Mouse (Mus musculus) brown adipose tissue, adult 24 weeks (tissue): ENCODE measurements around the gene Qrich1. TPM values are rescaled to one million over a fixed set of nuclear protein-coding genes. Genes with fewer than 3 reads are reported as not detected.
A peak's percentile ranks its signal among the peaks of the same experiment; 100 is the strongest.

Experiments
- H3K27ac ChIP-seq: fragments of 200-500 bp; replicated peaks from 2 replicates; pipeline ENCODE4 v1.5.1; 2012; ENCODE audit warnings: low read depth, mild to moderate bottlenecking, low read length
- H3K4me1 ChIP-seq: fragments of 200-500 bp; 2 replicates; pipeline ENCODE4 v1.6.1; 2012; ENCODE audit warnings: low read length, mixed read lengths; ENCODE audit not compliant: control insufficient read depth, insufficient read depth, insufficient read length
- H3K4me3 ChIP-seq: fragments of 200-500 bp; 2 replicates; pipeline ENCODE4 v1.5.1; 2012; ENCODE audit warnings: low read depth, mild to moderate bottlenecking, low read length, moderate library complexity; ENCODE audit not compliant: insufficient read depth
- polyA plus RNA-seq: library from polyadenylated mRNA; stranded (reverse); fragments of >200 nt; gene quantifications from 2 replicates; pipeline ENCODE4 v1.2.4, GENCODE M21; 2012; ENCODE audit not compliant: missing spikeins, insufficient read depth, insufficient read length

The Qrich1 gene
- polyA plus RNA-seq, 1 experiment: 45.7 TPM

DNA sequence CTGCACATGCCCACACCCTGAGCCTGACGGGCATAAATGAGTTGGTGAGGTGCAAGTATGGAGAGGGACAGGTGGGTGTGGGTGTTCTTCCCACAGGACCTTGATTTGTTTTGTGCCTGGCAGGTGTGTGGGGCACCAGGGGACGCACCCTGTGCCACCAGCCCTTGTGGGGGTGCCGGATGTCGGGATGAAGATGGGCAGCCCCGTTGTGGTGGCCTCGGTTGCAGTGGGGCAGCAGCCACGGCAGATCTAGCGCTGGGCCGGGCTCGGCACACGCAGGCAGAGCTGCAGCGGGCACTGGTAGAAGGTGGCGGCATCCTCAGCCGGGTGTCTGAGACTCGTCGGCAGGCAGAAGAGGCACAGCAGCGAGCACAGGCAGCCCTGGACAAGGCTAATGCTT lies 28.2 kb upstream of the Qrich1 start:
- peaks cover 13% of the 10 kb centered on the region for H3K4me1 ChIP-seq
- H3K27ac ChIP-seq: no peak overlapping the region
- no peak overlapping the region for H3K4me3 ChIP-seq

DNA sequence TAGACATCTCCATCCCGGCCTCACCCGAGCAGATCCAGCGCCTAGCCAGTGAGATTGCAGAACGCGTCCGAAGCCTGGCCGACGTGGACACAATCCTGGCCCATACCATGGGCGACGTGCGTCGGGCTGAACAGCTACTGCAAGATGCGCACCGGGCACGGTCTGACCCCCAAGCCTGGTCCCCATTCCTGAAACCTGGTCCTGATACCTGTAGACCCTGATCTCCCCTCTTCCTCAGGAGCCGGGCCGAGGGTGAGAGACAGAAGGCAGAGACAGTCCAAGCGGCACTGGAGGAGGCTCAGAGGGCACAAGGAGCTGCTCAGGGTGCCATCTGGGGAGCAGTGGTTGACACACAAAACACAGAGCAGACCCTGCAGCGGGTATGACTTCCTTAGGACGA lies 27.4 kb upstream of the Qrich1 start:
- peaks cover 13% of the 10 kb centered on the region for H3K4me1 ChIP-seq
- 0 out of 2 replicates have a peak overlapping the region, but pooled peaks have one; percentile 70 for H3K27ac ChIP-seq
- H3K4me3 ChIP-seq: no peak overlapping the region

DNA sequence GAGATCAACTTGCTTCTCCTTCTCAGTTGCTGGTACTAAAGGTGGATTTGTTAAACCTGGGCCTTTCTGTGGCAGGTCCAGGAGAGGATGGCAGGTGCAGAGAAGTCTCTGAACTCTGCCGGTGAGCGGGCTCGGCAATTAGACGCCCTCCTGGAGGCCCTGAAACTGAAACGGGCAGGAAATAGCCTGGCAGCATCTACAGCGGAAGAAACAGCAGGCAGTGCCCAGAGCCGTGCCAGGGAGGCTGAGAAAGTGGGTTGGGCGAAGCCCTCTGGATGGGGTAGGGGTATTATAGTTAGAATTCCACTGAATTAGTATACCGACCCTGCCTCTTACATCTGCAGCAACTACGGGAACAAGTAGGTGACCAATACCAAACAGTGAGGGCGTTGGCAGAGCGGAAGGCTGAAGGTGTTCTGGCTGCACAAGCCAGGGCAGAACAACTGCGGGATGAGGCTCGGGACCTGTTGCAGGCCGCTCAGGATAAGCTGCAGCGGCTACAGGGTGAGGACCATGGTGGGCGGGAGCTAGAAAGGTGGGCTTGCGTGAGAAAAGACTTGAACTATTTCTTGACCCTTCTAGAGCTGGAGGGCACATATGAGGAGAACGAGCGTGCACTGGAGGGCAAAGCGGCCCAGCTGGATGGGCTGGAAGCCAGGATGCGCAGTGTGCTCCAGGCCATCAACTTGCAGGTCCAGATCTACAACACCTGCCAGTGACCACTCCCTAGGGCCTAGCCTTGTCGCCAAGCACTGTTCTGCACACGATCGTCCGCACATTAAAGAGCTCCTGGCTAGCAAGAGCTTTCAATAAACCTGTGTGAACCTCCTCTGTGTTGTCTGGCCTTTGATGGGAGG lies 26.7 kb upstream of the Qrich1 start:
- H3K4me3 ChIP-seq: peak overlapping the region; percentile 89
- peaks cover 13% of the 10 kb centered on the region for H3K4me1 ChIP-seq
- H3K27ac ChIP-seq: peak overlapping the region; percentile 70

DNA sequence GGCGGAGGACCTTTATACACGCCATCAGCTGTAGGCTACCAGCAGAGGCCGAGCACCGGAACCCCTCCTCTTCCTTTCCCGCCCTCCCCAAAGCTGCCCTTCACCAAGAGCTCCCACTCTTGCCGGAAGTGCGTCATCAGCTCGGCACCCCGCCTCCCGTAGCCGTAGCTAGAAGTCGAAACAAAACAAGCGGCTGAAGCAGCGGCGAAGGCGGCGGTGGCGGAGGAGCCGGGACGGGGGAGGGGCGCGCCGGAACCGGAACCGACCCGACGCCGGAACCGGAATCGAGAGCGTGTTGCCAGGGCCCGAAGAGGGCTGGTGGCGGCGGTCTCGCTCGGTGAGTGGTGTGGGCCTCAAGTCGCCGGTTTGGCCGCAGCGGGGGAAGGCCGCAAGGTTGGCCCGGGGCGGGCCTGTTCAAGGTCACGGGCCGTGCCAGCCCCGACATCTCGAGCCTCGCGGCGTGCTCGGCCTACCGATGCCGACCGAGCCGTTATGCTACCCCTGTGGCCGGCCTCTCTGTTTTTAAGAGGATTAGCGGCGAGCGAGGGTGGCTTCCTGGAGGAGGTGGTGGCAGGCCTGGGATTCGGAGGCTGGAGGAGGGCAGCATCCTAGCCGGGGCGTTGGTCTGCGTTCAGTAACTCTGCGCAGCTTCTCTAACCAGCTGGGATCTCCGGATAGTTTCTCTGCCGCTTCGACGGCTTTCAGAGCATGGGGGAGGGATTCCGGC lies 25.9 kb upstream of the Qrich1 start, which contains the start of gene Usp19:
Usp19 (plus strand) TSS at position 44 of the 727 bp plus-strand sequence.
- peaks cover 13% of the 10 kb centered on the region for H3K4me1 ChIP-seq
- H3K27ac ChIP-seq: peak within 1 kb of the TSS; percentile 90
- H3K4me3 ChIP-seq: peak within 1 kb of the TSS; percentile 89

DNA sequence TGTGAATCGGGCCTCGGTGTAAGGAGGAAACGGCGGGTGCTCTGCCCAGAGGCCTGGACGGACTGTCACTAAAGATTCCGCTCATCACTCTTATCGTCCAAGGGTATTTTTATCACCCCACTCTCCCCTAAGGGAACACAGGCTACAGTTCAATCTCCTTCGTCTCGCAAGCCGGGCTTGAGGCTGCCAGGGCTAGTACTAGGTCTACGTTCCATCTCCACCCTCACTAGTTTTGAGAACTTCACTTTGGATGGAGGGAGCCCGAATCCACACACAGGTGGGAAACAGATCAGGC lies 25.4 kb upstream of the Qrich1 start:
- Histone ChIP-seq H3K4me3 (peak overlapping the region; percentile 89), H3K4me1 (peaks cover 13% of the 10 kb centered on the region), H3K27ac (peak overlapping the region; percentile 90)

DNA sequence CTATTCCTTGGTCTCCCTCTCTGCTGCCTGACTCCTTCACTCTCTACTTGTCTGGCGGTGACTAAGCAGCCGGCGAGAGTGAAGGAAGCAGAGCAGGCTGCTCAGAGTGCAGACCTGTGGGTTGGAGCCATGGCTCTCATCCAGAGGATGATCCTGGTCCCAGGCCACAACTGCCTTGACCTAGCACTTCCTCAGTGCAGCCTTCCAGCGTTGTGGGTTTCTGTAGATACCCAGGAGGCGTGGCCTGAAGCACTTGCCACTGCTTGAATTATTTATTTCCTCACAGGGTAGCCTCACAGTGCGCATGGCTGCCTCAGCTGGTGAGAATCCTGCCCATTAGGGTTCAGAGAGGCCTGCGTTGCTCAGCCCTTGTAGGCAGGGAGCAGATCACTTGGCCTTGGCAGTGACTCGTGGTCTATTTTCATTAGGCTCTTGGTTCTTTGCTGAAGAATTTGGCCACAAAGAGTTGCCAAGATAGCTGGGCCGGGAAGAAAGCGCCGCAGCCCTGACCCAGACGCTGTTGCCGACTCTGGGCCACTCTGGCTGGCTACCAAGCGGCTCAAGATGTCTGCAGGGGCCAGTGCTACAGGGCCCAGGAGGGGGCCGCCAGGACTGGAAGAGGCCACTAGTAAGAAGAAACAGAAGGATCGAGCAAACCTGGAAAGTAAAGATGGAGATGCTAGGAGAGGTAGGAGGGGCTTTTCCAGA lies 24.4 kb upstream of the Qrich1 start:
- H3K4me1 ChIP-seq: peaks cover 13% of the 10 kb centered on the region
- peak overlapping the region; percentile 89 for H3K4me3 ChIP-seq
- peak overlapping the region; percentile 90 for H3K27ac ChIP-seq

DNA sequence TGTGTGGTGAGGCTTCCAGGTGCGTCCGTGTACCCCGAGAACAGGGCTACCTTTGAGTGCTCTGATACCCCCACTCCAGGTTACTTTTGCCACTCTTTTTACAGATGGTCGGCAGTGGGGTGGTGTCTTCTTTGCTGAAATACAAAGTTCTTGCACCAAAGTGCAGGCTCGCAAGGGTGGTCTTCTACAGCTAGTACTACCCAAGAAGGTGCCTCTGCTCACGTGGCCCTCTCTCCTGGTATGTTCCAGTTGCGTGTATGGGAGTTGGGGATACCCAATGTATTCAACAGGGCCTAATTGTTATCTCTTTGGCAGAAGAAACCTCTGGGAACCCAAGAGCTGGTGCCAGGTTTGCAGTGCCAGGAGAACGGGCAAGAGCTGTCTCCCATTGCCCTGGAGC lies 23.4 kb upstream of the Qrich1 start:
- H3K4me3 ChIP-seq: no peak overlapping the region
- H3K4me1 ChIP-seq: peaks cover 13% of the 10 kb centered on the region
- no peak overlapping the region for H3K27ac ChIP-seq

DNA sequence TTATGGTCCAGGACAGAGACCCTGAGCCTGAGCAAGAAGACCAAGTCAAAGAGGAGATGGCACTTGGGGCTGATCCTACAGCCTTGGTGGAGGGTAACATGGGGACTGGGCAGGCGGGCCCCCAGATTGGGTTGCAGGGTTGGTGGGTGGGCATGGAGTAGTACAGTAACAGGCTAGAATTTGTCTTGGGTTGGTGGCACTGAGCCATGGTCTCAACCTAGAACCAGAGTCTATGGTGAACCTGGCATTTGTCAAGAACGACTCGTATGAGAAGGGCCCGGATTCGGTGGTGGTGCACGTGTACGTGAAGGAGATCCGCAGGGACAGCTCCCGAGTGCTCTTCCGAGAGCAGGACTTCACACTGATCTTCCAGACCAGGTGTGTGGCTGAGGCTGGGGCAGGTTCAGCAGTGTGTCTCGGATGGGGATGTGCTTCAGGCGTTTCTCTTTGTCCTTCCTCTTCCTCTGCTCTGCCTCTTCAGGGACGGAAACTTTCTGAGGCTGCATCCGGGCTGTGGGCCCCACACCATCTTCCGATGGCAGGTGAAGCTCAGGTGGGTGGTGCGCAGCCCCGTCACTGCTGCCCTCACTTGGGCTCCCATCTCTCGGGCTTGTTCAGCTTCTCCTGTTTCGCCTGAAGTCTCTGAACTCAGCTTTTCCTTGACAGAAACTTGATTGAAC lies 22.3 kb upstream of the Qrich1 start:
- no peak overlapping the region for H3K27ac ChIP-seq
- peaks cover 13% of the 10 kb centered on the region for H3K4me1 ChIP-seq
- no peak overlapping the region for H3K4me3 ChIP-seq

DNA sequence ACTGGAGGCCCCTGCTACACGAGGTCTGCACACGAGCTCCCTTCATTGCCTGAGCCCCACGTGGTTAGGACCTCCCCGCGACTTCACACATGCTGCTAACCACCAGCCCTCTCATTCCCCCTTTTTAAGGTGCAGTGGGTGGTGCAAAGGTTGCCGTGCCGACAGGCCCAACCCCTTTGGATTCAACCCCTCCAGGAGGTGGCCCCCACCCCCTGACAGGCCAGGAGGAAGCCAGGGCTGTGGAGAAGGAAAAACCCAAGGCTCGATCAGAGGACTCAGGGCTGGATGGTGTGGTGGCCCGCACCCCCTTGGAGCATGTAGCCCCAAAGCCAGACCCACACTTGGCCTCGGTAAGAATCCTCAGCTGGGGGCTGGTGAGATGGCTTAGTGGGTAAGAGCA lies 21.7 kb upstream of the Qrich1 start:
- Histone ChIP-seq H3K4me3 (no peak overlapping the region), H3K27ac (no peak overlapping the region)

DNA sequence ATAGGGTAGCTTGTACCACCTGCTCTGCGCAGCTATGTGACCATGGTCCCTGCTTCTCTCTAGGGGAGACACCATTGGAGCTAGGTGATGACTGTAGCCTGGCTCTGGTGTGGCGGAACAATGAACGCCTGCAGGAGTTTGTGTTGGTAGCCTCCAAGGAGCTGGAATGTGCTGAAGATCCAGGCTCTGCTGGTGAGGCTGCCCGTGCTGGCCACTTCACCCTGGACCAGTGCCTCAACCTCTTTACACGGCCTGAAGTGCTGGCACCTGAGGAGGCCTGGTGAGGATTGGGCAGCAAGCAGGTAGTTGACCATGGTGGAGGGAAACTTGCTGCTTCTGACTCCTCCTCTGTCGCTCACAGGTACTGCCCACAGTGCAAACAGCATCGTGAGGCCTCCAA lies 17.4 kb upstream of the Qrich1 start:
- Histone ChIP-seq H3K4me3 (no peak overlapping the region), H3K4me1 (no peaks in the 10 kb centered on the region), H3K27ac (no peak overlapping the region)

More for the DNA sequence above, 21.7 kb upstream of the Qrich1 start:
- peaks cover 11% of the 10 kb centered on the region for H3K4me1 ChIP-seq

DNA sequence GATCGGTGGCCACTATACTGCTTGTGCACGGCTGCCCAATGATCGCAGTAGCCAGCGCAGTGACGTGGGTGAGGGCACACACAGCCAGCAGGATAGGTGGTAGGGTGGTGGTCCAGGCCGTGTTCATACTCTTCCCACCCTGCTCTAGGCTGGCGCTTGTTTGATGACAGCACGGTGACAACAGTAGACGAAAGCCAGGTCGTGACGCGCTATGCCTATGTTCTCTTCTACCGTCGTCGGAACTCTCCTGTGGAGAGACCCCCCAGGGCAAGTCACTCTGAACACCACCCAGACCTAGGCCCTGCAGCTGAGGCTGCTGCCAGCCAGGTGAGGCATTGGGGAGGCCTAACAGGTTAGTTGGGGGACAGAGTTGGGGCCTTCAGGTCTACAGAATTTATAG lies 16.7 kb upstream of the Qrich1 start:
- Histone ChIP-seq H3K4me3 (no peak overlapping the region), H3K27ac (no peak overlapping the region), H3K4me1 (no peaks in the 10 kb centered on the region)

DNA sequence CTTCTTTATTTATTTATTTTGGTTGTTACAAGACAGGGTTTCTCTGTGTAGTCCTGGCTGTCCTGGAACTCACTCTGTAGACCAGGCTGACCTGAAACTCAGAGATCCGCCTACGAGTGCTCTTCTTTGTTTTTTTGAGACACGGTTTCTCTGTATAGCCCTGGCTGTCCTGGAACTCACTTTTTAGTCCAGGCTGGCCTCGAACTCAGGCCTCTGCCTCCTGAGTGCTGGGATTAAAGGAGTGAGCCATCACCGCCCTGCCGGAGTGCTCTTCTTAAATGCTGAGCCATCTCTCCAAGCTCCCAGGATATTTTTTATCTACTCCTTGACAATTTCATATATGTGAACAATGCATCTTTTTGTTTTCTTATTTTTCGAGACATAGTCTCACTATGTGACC lies 9.7 kb upstream of the Qrich1 start:
- Histone ChIP-seq H3K4me3 (no peak overlapping the region), H3K27ac (no peak overlapping the region), H3K4me1 (peaks cover 3% of the 10 kb centered on the region; the same call in 1 of the 2 replicates)

DNA sequence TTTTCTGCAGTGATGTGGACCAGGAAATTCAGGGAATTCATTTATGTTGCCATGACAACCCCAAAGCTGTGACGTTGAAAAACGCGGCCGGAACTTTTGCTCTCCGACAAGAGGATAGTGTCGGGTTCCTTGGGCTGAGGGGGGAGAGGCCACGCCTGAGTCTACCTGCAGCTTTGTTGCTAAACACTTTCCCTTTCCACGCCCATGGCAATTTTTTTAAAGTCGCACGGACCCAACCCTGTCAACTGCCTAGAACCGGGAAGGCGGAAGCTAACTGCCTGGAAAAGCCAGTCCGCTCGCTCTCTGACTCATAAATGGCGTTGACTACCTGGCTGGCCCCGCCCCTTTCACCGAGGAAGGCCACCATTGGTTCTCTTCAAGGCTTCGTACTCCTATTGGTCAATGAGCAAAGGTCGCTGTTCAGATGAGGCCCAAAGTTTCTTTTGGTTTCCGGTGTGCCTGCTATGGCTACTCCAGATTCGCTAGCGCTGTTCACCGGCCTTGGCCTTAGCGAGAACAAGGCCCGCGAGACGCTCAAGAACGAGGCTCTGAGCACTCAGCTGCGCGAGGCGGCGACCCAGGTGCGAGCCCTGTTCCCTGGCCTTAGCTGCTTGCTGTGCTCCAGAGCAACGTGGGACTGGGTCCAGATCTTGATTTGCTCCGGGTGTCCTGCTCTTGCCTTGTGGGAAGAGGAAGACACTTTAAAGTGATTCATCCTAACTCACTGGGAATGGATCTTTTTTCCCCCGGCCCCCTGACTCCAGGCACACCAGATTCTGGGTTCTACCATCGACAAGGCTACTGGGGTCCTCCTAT lies 8.8 kb upstream of the Qrich1 start, which contains the start of gene Qars:
Qars (plus strand) TSS at position 88 of the 816 bp plus-strand sequence.
- H3K4me3 ChIP-seq: peak within 1 kb of the TSS; percentile 73
- peaks cover 3% of the 10 kb centered on the region; the same call in 1 of the 2 replicates for H3K4me1 ChIP-seq
- H3K27ac ChIP-seq: peak within 1 kb of the TSS; percentile 66

DNA sequence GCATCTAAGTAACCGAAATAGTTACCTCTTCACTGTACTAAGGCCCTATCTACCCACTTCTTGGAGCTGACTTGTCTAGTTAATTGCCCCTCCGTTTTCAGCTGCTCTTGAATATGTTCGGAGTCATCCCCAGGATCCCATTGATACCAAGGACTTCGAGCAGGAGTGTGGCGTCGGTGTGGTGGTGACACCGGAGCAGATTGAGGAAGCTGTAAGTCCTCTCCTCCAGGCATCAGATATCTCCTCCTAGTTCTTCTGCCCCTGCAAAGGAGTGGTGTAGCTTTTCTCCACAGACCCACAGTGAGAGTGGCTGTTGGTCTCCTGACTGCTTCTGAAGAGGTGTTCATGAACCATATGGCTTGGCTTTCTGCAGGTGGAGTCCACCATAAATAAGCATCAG lies 7.8 kb upstream of the Qrich1 start:
- no peak overlapping the region for H3K27ac ChIP-seq
- peak overlapping the region; percentile 73 for H3K4me3 ChIP-seq
- peaks cover 3% of the 10 kb centered on the region; the same call in 1 of the 2 replicates for H3K4me1 ChIP-seq
